Mouse (Mus musculus): ENCODE measurements around the gene Insig1. TPM values are rescaled to one million over a fixed set of nuclear protein-coding genes. Genes with fewer than 3 reads are reported as not detected.

Gene Insig1
- total and polyA plus RNA-seq, 3 experiments, result 1.4 to 2.4 TPM; not detected in 1

DNA sequence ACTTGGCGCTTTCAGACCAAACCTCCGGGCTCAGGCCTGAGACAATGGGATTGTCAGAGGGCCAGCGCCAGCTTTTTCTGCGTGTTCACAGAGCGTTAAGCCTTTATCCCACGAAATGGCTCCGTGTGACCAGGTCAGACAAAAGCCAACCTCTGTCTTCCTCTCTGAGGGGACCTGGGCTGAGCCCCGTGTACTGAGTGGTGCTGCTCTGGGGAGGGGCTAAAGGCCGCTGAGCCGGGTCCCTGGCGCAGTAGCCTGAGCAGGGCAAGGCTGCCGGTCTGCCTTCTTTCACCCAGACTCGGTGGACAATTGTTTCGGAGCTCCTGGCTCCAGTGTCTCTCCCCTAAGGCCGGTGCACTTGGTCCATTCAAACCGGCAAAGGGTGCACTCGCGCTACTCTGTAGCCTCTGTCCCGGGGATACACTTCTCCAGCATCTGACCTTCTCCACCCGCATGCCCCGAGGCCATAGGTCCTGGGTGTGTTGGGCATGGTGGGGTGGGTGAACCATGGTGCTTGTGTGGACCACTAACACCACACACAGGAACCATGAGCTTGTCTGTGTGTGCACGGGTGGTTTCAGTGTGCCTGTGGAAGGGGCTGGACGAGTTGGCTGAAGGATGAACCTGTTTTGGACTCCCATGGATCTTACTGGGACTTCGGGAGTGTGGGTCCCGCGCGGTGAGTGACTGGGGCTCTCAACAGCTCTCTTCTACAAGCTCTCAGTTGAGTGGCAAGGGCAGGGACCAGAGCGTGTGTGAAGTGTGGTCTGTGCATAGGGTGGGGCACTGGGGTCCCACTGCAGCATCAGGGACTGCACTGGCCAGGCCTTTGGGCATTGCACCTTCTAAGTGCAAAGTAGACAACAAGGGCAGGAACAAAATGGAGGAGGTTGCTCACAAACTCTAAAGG lies 53.4 kb downstream of the Insig1 start:
- Histone ChIP-seq H3K9me3 (replicated peaks) (no peaks in the 10 kb centered on the region), H3K4me3 (ENCODE audit: low read depth, low read length) (no peak overlapping the region), H3K27me3 (ENCODE audit: insufficient read depth, low read length) (peaks cover 18% of the 10 kb centered on the region), H3K4me1 (ENCODE audit: insufficient read depth, low read depth, low read length) (no peaks in the 10 kb centered on the region), H3K36me3 (replicated peaks) (no peaks in the 10 kb centered on the region)
- TF ChIP-seq TAL1 (conservative IDR thresholded peaks at IDR 0.05; ENCODE audit: low read depth, low read length), result no peak
- no peak for TF ChIP-seq GATA2 (IDR thresholded peaks at IDR 0.05; ENCODE audit: borderline replicate concordance, low read depth, low read length)
- TF ChIP-seq CTCF (IDR thresholded peaks at IDR 0.05; ENCODE audit: low read depth, low read length), result no peak
- TF ChIP-seq GATA1 (IDR thresholded peaks at IDR 0.05; ENCODE audit: borderline replicate concordance, low read length), result no peak
- no peak for TF ChIP-seq POLR2AphosphoS5 (IDR thresholded peaks at IDR 0.05; ENCODE audit: insufficient replicate concordance, low read depth, low read length)
- no peak for DNase-seq (ENCODE audit: low spot score)
- no peak for ATAC-seq (ENCODE audit: extremely low read depth, insufficient number of reproducible peaks, low FRiP score, poor library complexity, severe bottlenecking)

Other genes starting within 250 kb of the Insig1 start
- gene Htr5a, start 229.2 kb upstream of the Insig1 start, total RNA-seq (2014; fragmentation: Nextera tagmentation), result not detected in 2 replicates
- gene Htr5a, start 229.2 kb upstream of the Insig1 start, total RNA-seq (2017), result under 0.01 and 0.22 TPM in 2 replicates
- gene Htr5a, start 229.2 kb upstream of the Insig1 start, polyA plus RNA-seq (2012), result not detected in 2 replicates
- not detected in 2 replicates for gene En2, start 94.3 kb downstream of the Insig1 start, total RNA-seq (2014; fragmentation: Nextera tagmentation)
- 0.12 TPM in 1 of 2 replicates, not detected in the other for gene En2, start 94.3 kb downstream of the Insig1 start, total RNA-seq (2017)
- gene En2, start 94.3 kb downstream of the Insig1 start, polyA plus RNA-seq (2012), result not detected in 2 replicates
- not detected in 2 replicates for gene Cnpy1, start 174.4 kb downstream of the Insig1 start, total RNA-seq (2014; fragmentation: Nextera tagmentation)
- 0.06 and 0.16 TPM in 2 replicates for gene Cnpy1, start 174.4 kb downstream of the Insig1 start, total RNA-seq (2017)
- not detected in 2 replicates for gene Cnpy1, start 174.4 kb downstream of the Insig1 start, polyA plus RNA-seq (2012)
- 81.0 and 88.0 TPM in 2 replicates for gene Rbm33, start 245.8 kb downstream of the Insig1 start, total RNA-seq (2014; fragmentation: Nextera tagmentation)
- gene Rbm33, start 245.8 kb downstream of the Insig1 start, total RNA-seq (2017), result 27.6 and 32.3 TPM in 2 replicates
- 43.1 and 45.8 TPM in 2 replicates for gene Rbm33, start 245.8 kb downstream of the Insig1 start, polyA plus RNA-seq (2012)